Mouse (Mus musculus) heart, adult 9 months (tissue): ENCODE measurements around the gene Aldh1l1.

Source experiments
- DNase-seq, 2 experiments: peaks; one replicate each; pipeline ENCODE4 v3.0.0; 2022; ENCODE audit warnings: low spot score in 2 of 2

Gene Aldh1l1

DNA sequence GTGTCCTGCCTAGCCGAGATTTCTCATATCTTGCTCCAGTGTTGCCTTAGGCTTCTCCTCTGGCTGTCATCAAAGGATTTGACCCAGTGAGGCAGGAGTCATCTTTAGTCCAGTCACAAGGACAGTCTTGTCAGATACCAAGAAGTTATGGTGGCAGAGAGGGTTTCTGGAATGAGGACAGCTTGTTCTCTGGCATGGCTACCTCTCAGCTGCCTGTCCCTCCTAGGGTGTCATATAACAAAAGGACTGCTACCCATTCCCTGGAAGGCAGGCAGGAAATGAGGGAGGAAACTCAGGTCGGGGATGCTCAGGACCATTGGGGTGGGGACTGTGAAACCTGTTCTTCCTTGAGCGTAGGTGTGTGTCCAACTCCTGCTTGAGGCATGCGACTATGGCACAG, 14.1 kb upstream of the Aldh1l1 start:
- no peak for DNase-seq

- no peak for DNase-seq
Measured at GRCm38 (mm10) chr6:90472697-90473096, 13.5 kb upstream of the Aldh1l1 start.

DNA sequence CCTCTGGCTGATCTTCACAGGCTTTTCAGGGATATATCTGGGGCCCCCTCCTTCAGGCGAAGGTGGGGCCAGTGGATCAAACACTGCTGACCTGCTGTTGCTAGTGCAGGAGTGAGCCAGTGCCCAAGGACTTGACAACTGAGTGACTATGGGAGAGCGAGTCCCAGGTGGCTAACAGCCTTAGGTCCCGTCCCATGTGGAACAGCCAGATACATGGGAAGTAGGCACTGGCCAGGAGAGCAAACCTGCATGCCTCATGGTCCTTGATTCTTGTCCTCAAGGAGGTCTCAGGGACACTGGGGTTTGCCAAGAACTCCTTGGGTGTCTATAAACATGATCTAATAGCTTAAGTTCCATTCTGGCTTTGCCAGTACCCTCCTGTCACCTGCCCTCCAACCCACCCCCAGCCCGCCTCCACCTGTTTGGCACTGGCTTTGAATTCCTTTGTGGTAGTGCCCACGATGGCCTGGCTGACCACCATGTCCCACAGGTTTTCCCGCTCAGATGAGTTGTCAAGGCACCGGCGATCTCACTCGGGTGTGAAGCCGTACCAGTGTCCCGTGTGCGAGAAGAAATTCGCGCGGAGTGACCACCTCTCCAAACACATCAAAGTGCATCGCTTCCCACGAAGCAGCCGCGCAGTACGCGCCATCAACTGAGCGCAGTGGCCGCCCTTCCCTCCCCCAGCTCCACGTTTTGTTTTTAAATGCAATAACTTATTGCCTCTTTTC, 12.4 kb upstream of the Aldh1l1 start:
- DNase-seq: no peak

- no peak for DNase-seq
Measured at GRCm38 (mm10) chr6:90474361-90474750, 11.9 kb upstream of the Aldh1l1 start.

- DNase-seq: no peak
Measured at GRCm38 (mm10) chr6:90475176-90475853, 10.9 kb upstream of the Aldh1l1 start.

DNA sequence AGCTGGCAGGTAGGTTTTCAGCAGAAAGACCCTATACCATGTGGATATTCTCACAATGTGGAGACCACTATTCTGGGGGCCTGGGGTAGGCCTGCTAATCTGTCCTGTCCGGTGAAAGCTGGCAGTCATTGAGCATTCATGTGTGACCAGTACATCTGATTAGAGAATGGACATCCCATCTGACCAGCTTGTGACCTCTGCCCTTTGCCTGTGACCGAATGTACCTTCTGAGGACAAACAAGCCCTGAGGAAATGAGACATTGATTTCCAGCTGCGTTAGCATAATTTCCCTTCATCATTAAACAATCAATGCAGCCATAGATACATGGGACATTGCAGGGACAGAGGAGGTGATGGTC, 10.4 kb upstream of the Aldh1l1 start:
- no peak for DNase-seq

DNA sequence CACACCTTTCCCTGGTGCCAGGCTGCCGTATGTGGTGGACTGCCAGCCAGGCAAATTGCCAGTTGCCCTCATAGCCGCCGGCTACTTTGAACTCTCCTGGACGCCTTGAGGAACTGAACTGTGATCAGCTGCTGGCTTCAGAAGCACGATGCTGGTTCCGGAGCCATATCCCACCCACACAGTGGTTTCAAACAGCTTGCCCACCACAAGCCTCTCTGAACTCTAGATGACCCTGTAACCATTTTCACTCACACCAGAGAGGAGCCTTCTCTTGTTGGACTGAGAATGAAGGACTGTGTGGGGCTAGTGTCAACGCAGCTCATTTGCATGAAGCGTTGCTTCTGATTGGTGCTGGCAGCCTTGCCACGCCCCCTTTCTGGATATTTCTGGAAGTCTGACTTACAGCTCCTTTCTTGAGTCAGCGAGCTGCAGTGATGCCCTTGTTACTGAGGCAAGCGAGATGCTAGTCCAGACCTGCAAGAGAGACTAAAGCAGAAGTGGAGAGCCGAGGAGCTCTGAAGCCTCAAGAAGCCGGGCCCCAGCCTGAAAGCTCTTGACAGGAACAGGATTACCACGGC, 9.2 kb upstream of the Aldh1l1 start:
- DNase-seq: peak; percentile 50 to 55

- DNase-seq: no peak
Measured at GRCm38 (mm10) chr6:90484249-90484648, 2.0 kb upstream of the Aldh1l1 start.

- DNase-seq: no peak
Measured at GRCm38 (mm10) chr6:90484876-90485275, 1.4 kb upstream of the Aldh1l1 start.

- no peak for DNase-seq
Measured at GRCm38 (mm10) chr6:90487531-90487930, 1.3 kb downstream of the Aldh1l1 start.

GRCm38 (mm10) chr6:90489532-90489931, 3.3 kb downstream of the Aldh1l1 start:
- no peak for DNase-seq

- DNase-seq: no peak
Measured at GRCm38 (mm10) chr6:90490976-90491375, 4.7 kb downstream of the Aldh1l1 start.

DNA sequence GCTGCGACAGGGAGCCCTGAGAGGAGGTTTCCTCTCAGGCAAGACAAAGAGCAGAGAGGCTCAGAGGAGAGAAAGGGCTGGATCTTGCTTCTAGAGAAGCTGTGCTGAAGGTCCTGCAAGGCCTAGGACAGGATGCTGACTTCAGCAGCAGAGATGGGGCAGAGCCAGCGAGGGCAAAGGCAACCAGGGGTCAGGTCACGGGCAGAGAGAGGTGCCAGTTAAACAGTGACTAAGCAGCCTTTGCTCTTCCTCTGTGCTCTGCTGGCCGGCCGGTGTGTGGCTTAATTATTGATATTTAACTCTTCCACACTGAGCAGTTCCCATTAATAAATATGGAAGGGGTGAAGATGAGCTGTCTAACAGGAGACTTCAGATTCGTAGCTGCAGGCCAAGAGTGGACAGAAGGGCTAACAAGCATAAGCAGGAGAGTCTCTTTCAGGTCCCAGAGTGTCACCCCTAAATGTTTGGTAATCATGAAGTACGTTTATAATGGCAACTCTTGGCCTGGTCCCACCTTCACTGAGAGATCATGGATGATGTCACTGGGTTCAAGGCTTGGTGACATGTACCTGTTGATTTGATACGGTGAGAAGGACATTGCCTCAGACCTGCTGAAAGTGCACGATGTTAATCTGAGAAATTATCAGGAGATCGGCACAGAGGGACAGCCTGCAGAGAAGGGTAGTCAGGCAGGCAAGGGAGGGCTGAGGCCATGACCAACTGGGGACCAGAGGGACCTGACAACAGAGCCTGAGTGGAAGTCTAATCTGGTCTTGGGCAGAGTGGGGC, 5.9 kb downstream of the Aldh1l1 start:
- DNase-seq: no peak

- DNase-seq: no peak
Measured at GRCm38 (mm10) chr6:90494155-90494554, 7.9 kb downstream of the Aldh1l1 start.

DNA sequence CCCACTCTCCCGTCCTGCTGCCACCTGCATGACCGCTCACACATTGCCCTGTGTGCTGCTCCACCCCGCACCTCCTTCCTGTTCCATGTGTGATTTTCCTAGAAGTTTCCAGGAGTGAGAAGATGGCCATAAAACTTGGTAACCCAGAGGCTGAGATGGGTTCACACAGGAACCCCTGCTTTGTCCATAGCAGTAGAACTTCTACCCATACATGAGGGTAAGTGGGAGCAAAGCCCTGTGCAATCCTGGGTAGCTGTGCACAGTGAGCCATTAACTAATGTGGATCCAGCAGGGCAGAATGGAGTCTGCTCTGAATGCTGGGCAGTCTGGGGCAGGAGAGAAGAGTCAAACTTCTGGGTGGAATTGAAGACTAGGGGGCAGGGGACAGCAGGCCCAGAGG, 8.3 kb downstream of the Aldh1l1 start:
- no peak for DNase-seq

GRCm38 (mm10) chr6:90495282-90495912, 9.2 kb downstream of the Aldh1l1 start:
- peak; percentile 57 to 62 for DNase-seq

- DNase-seq: peak in 1 of 2 experiments; percentile 51
Measured at GRCm38 (mm10) chr6:90496217-90496616, 10.0 kb downstream of the Aldh1l1 start.

DNA sequence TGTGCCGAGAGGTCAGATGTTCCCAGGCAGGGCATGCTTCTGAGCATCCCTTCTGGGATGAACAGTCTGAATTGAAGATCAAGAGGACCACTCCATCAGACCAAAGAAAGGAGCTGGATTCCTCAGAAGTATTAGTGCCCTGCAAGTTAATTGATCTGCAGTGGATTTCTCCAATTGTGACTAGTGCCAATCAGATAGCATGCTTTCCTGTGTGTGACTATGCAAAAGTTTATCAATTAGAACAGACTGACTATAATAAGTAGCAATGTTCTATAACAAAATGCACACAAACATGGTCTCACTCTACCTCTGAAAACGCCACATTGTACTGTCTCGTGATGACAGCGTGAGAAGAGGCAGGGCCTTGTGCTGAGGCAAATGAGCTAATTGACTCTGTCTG, 13.3 kb downstream of the Aldh1l1 start:
- no peak for DNase-seq

- DNase-seq: peak; percentile 25 to 36
Measured at GRCm38 (mm10) chr6:90501222-90501940, 15.2 kb downstream of the Aldh1l1 start.

- peak; percentile 26 to 29 for DNase-seq
Measured at GRCm38 (mm10) chr6:90505906-90506305, 19.7 kb downstream of the Aldh1l1 start.

DNA sequence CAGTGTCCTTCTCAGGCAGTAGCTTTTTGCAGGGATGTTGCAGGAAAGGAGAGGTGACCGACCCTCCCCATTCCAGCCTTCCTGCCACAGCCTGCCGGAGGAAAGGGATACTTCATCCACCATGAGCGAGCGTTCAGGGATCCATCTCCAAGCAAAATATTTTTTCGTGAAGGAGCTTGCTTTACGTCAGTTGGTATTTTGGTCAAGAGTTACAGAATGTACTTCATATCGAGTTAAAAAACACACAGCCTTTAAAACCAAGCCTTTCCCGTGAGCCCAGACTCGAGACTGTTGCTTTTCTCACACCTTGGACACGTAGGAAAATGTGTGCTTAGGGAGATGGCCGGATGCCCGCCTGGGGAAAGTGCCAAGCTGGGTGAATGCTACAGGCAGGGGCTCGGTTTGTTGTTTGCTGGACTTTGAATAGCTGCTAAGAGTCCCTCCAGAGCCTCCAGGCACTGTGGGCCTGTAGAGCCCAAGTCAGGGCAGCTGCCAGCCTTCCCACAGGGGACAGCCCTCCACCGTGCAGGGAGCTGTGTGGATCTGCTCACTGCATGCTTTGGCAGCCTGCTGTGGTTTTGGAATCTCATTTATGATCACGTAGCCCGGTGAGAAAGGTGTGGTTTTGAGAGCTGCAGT, 20.6 kb downstream of the Aldh1l1 start:
- DNase-seq: peak; percentile 79 to 86
